Mouse (Mus musculus) erythroblast, embryonic 14.5 days (primary cell): ENCODE measurements around the gene Bin2.

Experiments
- GATA1 ChIP-seq: IDR thresholded peaks from 2 replicates; pipeline ENCODE4 v1.6.1; 2012; ENCODE audit warnings: low read length, inconsistent platforms, mixed read lengths
- TAL1 ChIP-seq: IDR thresholded peaks from 3 replicates; pipeline ENCODE4 v1.6.1; 2012; ENCODE audit warnings: low read length, inconsistent platforms, mixed read lengths

DNA sequence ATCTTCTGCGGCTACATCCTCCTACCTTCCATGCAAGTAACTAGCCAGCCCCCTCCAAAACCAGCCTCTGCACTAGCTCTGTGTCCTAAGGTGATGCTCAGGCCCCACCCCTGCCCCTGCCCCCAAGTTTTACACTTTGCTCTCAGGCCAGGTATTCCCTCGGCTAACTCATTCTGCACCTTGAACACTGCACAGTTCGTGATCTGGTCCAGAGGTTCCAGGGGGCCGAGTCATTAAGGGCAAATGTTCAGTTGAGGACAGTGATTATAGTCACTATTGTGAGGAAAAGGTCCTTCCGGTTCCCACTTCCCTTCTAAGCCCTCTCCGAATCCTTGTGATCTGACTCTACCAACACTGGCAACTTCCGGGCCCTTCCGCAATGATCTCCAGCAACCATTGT is 45.1 kb upstream of the Bin2 start:
- TF ChIP-seq GATA1 (no peak), TAL1 (no peak)
